8 mouse cellular contexts compared by ENCODE assay signal in the genomic region with DNA sequence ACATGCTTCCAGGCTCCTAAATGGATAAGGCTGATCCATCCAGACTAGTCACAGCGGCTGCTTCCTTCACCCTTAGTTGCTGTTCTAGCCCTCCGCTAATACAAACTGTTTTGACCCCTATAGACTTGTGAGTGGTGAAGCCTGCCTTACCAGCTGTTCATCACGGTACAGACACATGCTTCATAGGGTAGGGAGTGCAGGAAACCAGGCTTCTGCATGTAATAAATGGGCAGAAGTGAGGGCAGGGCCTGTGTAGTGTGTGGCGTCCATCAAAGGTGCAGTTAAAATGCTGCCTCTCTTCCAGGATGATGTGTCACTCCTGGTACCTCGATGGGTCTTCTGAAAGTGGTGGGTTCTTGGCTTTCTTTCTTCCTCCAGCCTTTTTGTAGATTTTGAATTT. TPM values are rescaled to one million over a fixed set of nuclear protein-coding genes. Genes with fewer than 3 reads are reported as not detected.
DNase-seq lines count a peak whose midpoint lies in the region; ATAC-seq and TF ChIP-seq lines count a peak whose summit lies in the region.

No protein-coding gene starts in this region.

- WGBS in forebrain, embryonic 10.5 days = 48% methylated on average over 5 of the region's 5 CpGs
- 51% methylated on average over 5 of the region's 5 CpGs for WGBS in forebrain, postnatal 0 days
- WGBS in lung, embryonic 15.5 days = 57% methylated on average over 5 of the region's 5 CpGs
- 69% methylated on average over 5 of the region's 5 CpGs for WGBS in limb, embryonic 12.5 days
- 58% methylated on average over 5 of the region's 5 CpGs for WGBS in stomach, embryonic 16.5 days

- H3K9me3 ChIP-seq in forebrain, embryonic 10.5 days = no peaks in the 10 kb centered on the region
- H3K9me3 ChIP-seq in forebrain, postnatal 0 days (ENCODE audit: low read length) = no peaks in the 10 kb centered on the region
- H3K9me3 ChIP-seq in lung, embryonic 15.5 days = no peaks in the 10 kb centered on the region
- no peaks in the 10 kb centered on the region for H3K9me3 ChIP-seq in limb, embryonic 12.5 days
- no peaks in the 10 kb centered on the region for H3K9me3 ChIP-seq in stomach, embryonic 16.5 days (replicated peaks; ENCODE audit: control insufficient read depth, low read length)

- no peak for DNase-seq in forebrain, embryonic 10.5 days (ENCODE audit: extremely low spot score, low spot score)
- no peak for DNase-seq in forebrain, postnatal 0 days
- no peak for DNase-seq in lung, postnatal 25 days (ENCODE audit: low spot score)
- DNase-seq in kidney, adult 18-20 months = no peak
- DNase-seq in gastrocnemius, postnatal 10 days = no peak

- H3K27ac ChIP-seq in forebrain, embryonic 10.5 days = peak overlapping the region; percentile 89
- H3K27ac ChIP-seq in forebrain, postnatal 0 days (ENCODE audit: low read depth, low read length) = no peak overlapping the region
- H3K27ac ChIP-seq in lung, embryonic 15.5 days = peak overlapping the region; percentile 58; the same call in 1 of the 2 replicates
- H3K27ac ChIP-seq in limb, embryonic 12.5 days = peak overlapping the region; percentile 31; the same call in 1 of the 2 replicates
- peak overlapping the region; percentile 53 for H3K27ac ChIP-seq in stomach, embryonic 16.5 days (ENCODE audit: low read length)

- H3K4me3 ChIP-seq in forebrain, embryonic 10.5 days = 0 out of 2 replicates have a peak overlapping the region, but pooled peaks have one; percentile 10
- no peak overlapping the region for H3K4me3 ChIP-seq in forebrain, postnatal 0 days (ENCODE audit: low read depth, low read length)
- H3K4me3 ChIP-seq in lung, embryonic 15.5 days = no peak overlapping the region
- H3K4me3 ChIP-seq in limb, embryonic 12.5 days (replicated peaks) = no peak overlapping the region
- no peak overlapping the region for H3K4me3 ChIP-seq in stomach, embryonic 16.5 days (replicated peaks; ENCODE audit: low read length)

- no peak; the same call in none of the 2 replicates for ATAC-seq in forebrain, postnatal 0 days
- ATAC-seq in lung, embryonic 15.5 days (ENCODE audit: borderline replicate concordance, extremely low read depth, low FRiP score, low TSS enrichment) = no peak; the same call in 1 of the 2 replicates
- ATAC-seq in limb, embryonic 12.5 days (ENCODE audit: insufficient number of reproducible peaks, insufficient read depth, low FRiP score, low TSS enrichment, low read depth) = no peak
- ATAC-seq in stomach, embryonic 16.5 days (ENCODE audit: insufficient read depth, low FRiP score) = no peak

- TF ChIP-seq CTCF in forebrain, postnatal 0 days (IDR thresholded peaks at IDR 0.05; ENCODE audit: low read depth) = no peak

- peaks cover 6% of the 10 kb centered on the region for H3K27me3 ChIP-seq in forebrain, embryonic 10.5 days (ENCODE audit: poor library complexity, severe bottlenecking)
- no peaks in the 10 kb centered on the region for H3K27me3 ChIP-seq in forebrain, postnatal 0 days (ENCODE audit: insufficient read depth, low read length)
- H3K27me3 ChIP-seq in lung, embryonic 15.5 days = no peaks in the 10 kb centered on the region
- H3K27me3 ChIP-seq in limb, embryonic 12.5 days = peaks cover 4% of the 10 kb centered on the region; the same call in 1 of the 2 replicates
- H3K27me3 ChIP-seq in stomach, embryonic 16.5 days (ENCODE audit: control insufficient read depth, insufficient read depth, low read length) = no peaks in the 10 kb centered on the region

- peaks cover 31% of the 10 kb centered on the region for H3K4me1 ChIP-seq in forebrain, embryonic 10.5 days
- H3K4me1 ChIP-seq in forebrain, postnatal 0 days (ENCODE audit: insufficient read depth) = 0 out of 2 replicates have a peak, but pooled peaks cover 4% of the 10 kb centered on the region
- H3K4me1 ChIP-seq in lung, embryonic 15.5 days = peaks cover 24% of the 10 kb centered on the region
- H3K4me1 ChIP-seq in limb, embryonic 12.5 days (replicated peaks) = peaks cover 30% of the 10 kb centered on the region
- peaks cover 30% of the 10 kb centered on the region for H3K4me1 ChIP-seq in stomach, embryonic 16.5 days (ENCODE audit: control insufficient read depth, insufficient read depth, low read length)

- H3K4me2 ChIP-seq in forebrain, postnatal 0 days (ENCODE audit: low read depth) = no peak overlapping the region
- no peak overlapping the region for H3K4me2 ChIP-seq in lung, embryonic 15.5 days
- no peak overlapping the region for H3K4me2 ChIP-seq in limb, embryonic 12.5 days
- H3K4me2 ChIP-seq in stomach, embryonic 16.5 days (ENCODE audit: low read depth, low read length) = no peak overlapping the region

- H3K36me3 ChIP-seq in forebrain, embryonic 10.5 days (replicated peaks) = peaks cover 10% of the 10 kb centered on the region
- H3K36me3 ChIP-seq in forebrain, postnatal 0 days (ENCODE audit: insufficient read depth) = peaks cover 35% of the 10 kb centered on the region
- 0 out of 2 replicates have a peak, but pooled peaks cover 2% of the 10 kb centered on the region for H3K36me3 ChIP-seq in lung, embryonic 15.5 days
- peaks cover 14% of the 10 kb centered on the region for H3K36me3 ChIP-seq in limb, embryonic 12.5 days
- H3K36me3 ChIP-seq in stomach, embryonic 16.5 days (ENCODE audit: control insufficient read depth, insufficient read depth, low read length) = no peaks in the 10 kb centered on the region

- no peak overlapping the region for H3K9ac ChIP-seq in forebrain, postnatal 0 days
- no peak overlapping the region for H3K9ac ChIP-seq in lung, embryonic 15.5 days
- no peak overlapping the region for H3K9ac ChIP-seq in limb, embryonic 12.5 days (replicated peaks)
- peak overlapping the region; percentile 56; the same call in 1 of the 2 replicates for H3K9ac ChIP-seq in stomach, embryonic 16.5 days (ENCODE audit: low read length)

RNA-seq across cellular contexts. Expression of gene Pik3ip1, which starts 7.8 kb away (rescaled TPM):
- 5.6 and 6.2 TPM in 2 replicates for polyA plus RNA-seq in forebrain, embryonic 10.5 days (2016; fragmentation: Nextera tagmentation; extraction: Ambion mirVana)
- 36.2 and 47.8 TPM in 2 replicates for total RNA-seq in forebrain, postnatal 0 days (2014; rRNA removed)
- polyA plus RNA-seq in forebrain, postnatal 0 days (2015; fragmentation: Nextera tagmentation; extraction: Ambion mirVana) = 30.3 and 37.3 TPM in 2 replicates
- 10.8 and 11.0 TPM in 2 replicates for polyA plus RNA-seq in lung, embryonic 15.5 days (2015; fragmentation: Nextera tagmentation; extraction: Ambion mirVana)
- 15.1 and 18.8 TPM in 2 replicates for polyA plus RNA-seq in limb, embryonic 12.5 days (2016; fragmentation: Nextera tagmentation; extraction: Ambion mirVana)
- 9.4 and 11.8 TPM in 2 replicates for polyA plus RNA-seq in stomach, embryonic 16.5 days (2015; fragmentation: Nextera tagmentation; extraction: Ambion mirVana)
- total RNA-seq in gastrocnemius, postnatal 10 days (2021) = 10 to 100 TPM; 11.0 to 15.8 TPM

RNA-seq across cellular contexts. Expression of gene Patz1, which starts 49.3 kb away (rescaled TPM):
- 96.7 and 111 TPM in 2 replicates for polyA plus RNA-seq in forebrain, embryonic 10.5 days (2016; fragmentation: Nextera tagmentation; extraction: Ambion mirVana)
- total RNA-seq in forebrain, postnatal 0 days (2014; rRNA removed) = 58.2 and 70.7 TPM in 2 replicates
- 39.5 and 43.0 TPM in 2 replicates for polyA plus RNA-seq in forebrain, postnatal 0 days (2015; fragmentation: Nextera tagmentation; extraction: Ambion mirVana)
- 48.9 and 52.7 TPM in 2 replicates for polyA plus RNA-seq in lung, embryonic 15.5 days (2015; fragmentation: Nextera tagmentation; extraction: Ambion mirVana)
- polyA plus RNA-seq in limb, embryonic 12.5 days (2016; fragmentation: Nextera tagmentation; extraction: Ambion mirVana) = 72.2 and 75.0 TPM in 2 replicates
- polyA plus RNA-seq in stomach, embryonic 16.5 days (2015; fragmentation: Nextera tagmentation; extraction: Ambion mirVana) = 26.1 and 26.5 TPM in 2 replicates
- total RNA-seq in gastrocnemius, postnatal 10 days (2021) = 10 to 100 TPM; 19.5 to 21.0 TPM
